Mouse (Mus musculus): ENCODE measurements around the gene Ssty1.
"Not testable (repeated sequence)": the region's sequence is repeated elsewhere in the genome, so short reads cannot be mapped to it uniquely, and the experiment has no call there.

Ssty1 gene

DNA sequence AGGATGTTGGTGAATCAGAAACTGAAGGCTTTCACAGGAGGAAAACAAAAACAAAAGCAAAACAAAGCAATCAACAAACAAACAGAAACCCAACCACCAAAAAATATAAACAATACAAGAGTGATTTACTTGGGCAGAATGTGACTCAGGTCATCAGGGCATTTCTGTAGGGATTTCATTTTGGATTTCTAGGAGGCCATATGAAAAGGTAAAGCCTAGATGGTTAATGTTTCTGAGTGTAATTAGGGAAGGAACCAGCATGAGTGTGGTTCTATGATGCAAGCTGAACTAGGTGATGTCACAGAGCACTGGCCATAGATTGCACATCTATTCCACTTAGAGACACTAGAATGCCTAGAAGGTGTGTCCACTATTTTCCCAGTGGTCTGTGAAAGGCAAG lies at the start of gene Ssty1:
Gene Ssty1 (plus strand): TSS at position 301 of the 400 bp plus-strand sequence.
- DNase-seq (ENCODE audit: low spot score): not testable (repeated sequence)

- DNase-seq (ENCODE audit: low spot score): not testable (repeated sequence)
Measured at GRCm38 (mm10) chrY:18061712-18062111, 27.2 kb upstream of the Ssty1 start, which contains the start of gene Gm21764. Gene Gm21764 (minus strand): TSS chrY:18061812.

All from embryo, embryonic 10 days (tissue).